ENCODE assay signal across 15 mouse cellular contexts in the genomic region with DNA sequence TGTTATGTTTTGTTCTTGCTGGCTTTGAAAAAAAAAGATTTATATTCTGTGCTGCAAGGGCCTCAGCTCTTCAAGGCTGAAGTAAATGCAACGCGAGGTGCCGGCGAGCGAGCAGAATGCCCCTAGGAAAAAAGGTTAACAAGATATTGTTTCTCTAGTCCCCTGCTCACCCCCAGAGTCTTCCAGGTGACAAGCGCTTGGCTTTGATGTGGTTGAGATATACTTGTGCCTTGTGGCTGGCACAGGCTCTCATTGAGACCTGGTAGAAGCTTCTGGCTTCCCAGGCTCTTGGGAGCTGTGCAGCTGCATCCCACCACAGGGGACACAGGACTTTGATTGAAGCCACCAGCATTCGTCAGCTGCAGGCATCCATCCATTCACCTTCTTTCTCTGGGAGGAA.
DNase-seq lines count a peak whose midpoint lies in the region; ATAC-seq lines count a peak whose summit lies in the region.
"Had no signal": no experiment of that assay in that cellular context is flagged by ENCODE, and none has a peak within 500 bp of the region (broad histone marks: within the 10 kb centered on the region; RNA-seq: fewer than 3 reads in every experiment).

No protein-coding gene starts in this region.

- no peaks in the 10 kb centered on the region for H3K27me3 ChIP-seq in midbrain, embryonic 14.5 days (ENCODE audit: control insufficient read depth, insufficient read depth, low read length)
- H3K27me3 ChIP-seq in midbrain, embryonic 11.5 days (ENCODE audit: control insufficient read depth, insufficient read depth, low read length), result no peaks in the 10 kb centered on the region
- H3K27me3 ChIP-seq: heart, embryonic 13.5 days; limb, embryonic 15.5 days; midbrain, embryonic 12.5 days; neural tube, embryonic 13.5 days had no signal

- H3K4me1 ChIP-seq in midbrain, embryonic 14.5 days (ENCODE audit: control insufficient read depth, insufficient read depth, low read length), result peaks cover 13% of the 10 kb centered on the region
- no peaks in the 10 kb centered on the region for H3K4me1 ChIP-seq in midbrain, embryonic 11.5 days (ENCODE audit: control insufficient read depth, insufficient read depth, low read length)

- H3K4me3 ChIP-seq in midbrain, embryonic 14.5 days (replicated peaks; ENCODE audit: low read depth, low read length), result no peak overlapping the region
- no peak overlapping the region for H3K4me3 ChIP-seq in midbrain, embryonic 11.5 days (ENCODE audit: low read depth, low read length)
- H3K4me3 ChIP-seq: heart, embryonic 13.5 days; limb, embryonic 15.5 days; midbrain, embryonic 12.5 days; neural tube, embryonic 13.5 days had no signal

- DNase-seq in midbrain, embryonic 14.5 days, result peak; percentile 42
- DNase-seq in midbrain, embryonic 11.5 days (ENCODE audit: low spot score, missing footprints), result no peak
- peak; percentile 26 for DNase-seq in induced T-regulatory cell, adult 2 months (ENCODE audit: low read depth)
- peak; percentile 58 to 81 for DNase-seq in thymus, adult 18-20 months
- no peak for DNase-seq in gastrocnemius, adult 8-10 months (ENCODE audit: low spot score in 2 of 2)
- DNase-seq in kidney, postnatal 36 days, result no peak
- DNase-seq in kidney, adult 9 months, result no peak
- DNase-seq: cerebellum, postnatal 25 days; liver, postnatal 0 days; lung, postnatal 36 days had no signal

- no peak overlapping the region for H3K9ac ChIP-seq in midbrain, embryonic 14.5 days (replicated peaks; ENCODE audit: low read length)
- no peak overlapping the region for H3K9ac ChIP-seq in midbrain, embryonic 11.5 days (ENCODE audit: low read length)
- H3K9ac ChIP-seq: heart, embryonic 13.5 days; limb, embryonic 15.5 days; liver, postnatal 0 days; midbrain, embryonic 12.5 days; neural tube, embryonic 13.5 days had no signal

- H3K27ac ChIP-seq in midbrain, embryonic 14.5 days (replicated peaks; ENCODE audit: low read depth, low read length), result peak overlapping the region; percentile 55; the same call in 1 of the 2 replicates
- no peak overlapping the region for H3K27ac ChIP-seq in midbrain, embryonic 11.5 days (ENCODE audit: low read depth, low read length)
- H3K27ac ChIP-seq: heart, embryonic 13.5 days; kidney, postnatal 0 days; limb, embryonic 15.5 days; neural tube, embryonic 13.5 days had no signal

- no peak overlapping the region for H3K4me2 ChIP-seq in midbrain, embryonic 14.5 days (ENCODE audit: low read length)
- no peak overlapping the region for H3K4me2 ChIP-seq in midbrain, embryonic 11.5 days
- H3K4me2 ChIP-seq: heart, embryonic 13.5 days; limb, embryonic 15.5 days; midbrain, embryonic 12.5 days; neural tube, embryonic 13.5 days had no signal

- no peaks in the 10 kb centered on the region for H3K36me3 ChIP-seq in midbrain, embryonic 14.5 days (ENCODE audit: control insufficient read depth, insufficient read depth, low read length)
- no peaks in the 10 kb centered on the region for H3K36me3 ChIP-seq in midbrain, embryonic 11.5 days (ENCODE audit: control insufficient read depth, insufficient read depth, low read length)
- H3K36me3 ChIP-seq: heart, embryonic 13.5 days; limb, embryonic 15.5 days; midbrain, embryonic 12.5 days; neural tube, embryonic 13.5 days had no signal

- WGBS in midbrain, embryonic 14.5 days, result 51% methylated on average over 7 of the region's 7 CpGs
- 79% methylated on average over 7 of the region's 7 CpGs for WGBS in midbrain, embryonic 11.5 days

- H3K9me3 ChIP-seq in midbrain, embryonic 14.5 days (ENCODE audit: control insufficient read depth, low read length), result no peaks in the 10 kb centered on the region
- H3K9me3 ChIP-seq in midbrain, embryonic 11.5 days (ENCODE audit: control insufficient read depth, low read length), result no peaks in the 10 kb centered on the region
- H3K9me3 ChIP-seq: heart, embryonic 13.5 days; limb, embryonic 15.5 days; midbrain, embryonic 12.5 days; neural tube, embryonic 13.5 days had no signal

- no peak for ATAC-seq in midbrain, embryonic 14.5 days (ENCODE audit: low FRiP score, low TSS enrichment)
- no peak for ATAC-seq in midbrain, embryonic 11.5 days (ENCODE audit: low FRiP score)
- ATAC-seq: liver, postnatal 0 days had no signal

Comparison
In these comparisons a context has a peak if more than half of its experiments do, and no peak if none do; other contexts are left out.
1. DNase-seq: peak in midbrain, embryonic 14.5 days (single experiment), induced T-regulatory cell, adult 2 months (single experiment) and thymus, adult 18-20 months (2 of 2); none in midbrain, embryonic 11.5 days (single experiment), gastrocnemius, adult 8-10 months (0 of 2), kidney, postnatal 36 days (0 of 2) and kidney, adult 9 months (single experiment).